Mouse (Mus musculus) ES-E14 (cell line): ENCODE measurements around the gene Lamc1. TPM values are rescaled to one million over a fixed set of nuclear protein-coding genes. Genes with fewer than 3 reads are reported as not detected.

Source experiments
- DNase-seq: peaks from one replicate; pipeline ENCODE4 v3.0.0-alpha.2; 2013; ENCODE audit warnings: low read depth, low spot score
- H3K27ac ChIP-seq: 2 replicates; pipeline ENCODE4 v1.5.1; 2012; ENCODE audit warnings: low read depth, mild to moderate bottlenecking, low read length, moderate library complexity, mixed read lengths; ENCODE audit not compliant: poor library complexity, insufficient read depth, severe bottlenecking
- H3K36me3 ChIP-seq: 2 replicates; pipeline ENCODE4 v1.6.1; 2012; ENCODE audit warnings: mild to moderate bottlenecking, low read length, moderate library complexity, mixed read lengths; ENCODE audit not compliant: control insufficient read depth, poor library complexity, insufficient read depth, severe bottlenecking
- H3K4me1 ChIP-seq, 2 experiments: fragments of 150-350 bp in 1 of 2; sonication (generic) in 1 of 2; 2 replicates each; pipeline ENCODE4 v1.6.1; 2012; ENCODE audit warnings: low read length in 2 of 2, mild to moderate bottlenecking in 1 of 2, mixed read lengths in 1 of 2; ENCODE audit not compliant: control insufficient read depth in 2 of 2, insufficient read depth in 2 of 2, poor library complexity in 1 of 2
- H3K4me3 ChIP-seq, 2 experiments: fragments of 150-350 bp in 1 of 2; sonication (generic) in 1 of 2; 2 replicates each; pipeline ENCODE4 v1.5.1; 2012; ENCODE audit warnings: low read length in 2 of 2, low read depth in 1 of 2, mild to moderate bottlenecking in 1 of 2, mixed read lengths in 1 of 2; ENCODE audit not compliant: insufficient read depth in 1 of 2, poor library complexity in 1 of 2, severe bottlenecking in 1 of 2
- H3K9ac ChIP-seq: 2 replicates; pipeline ENCODE4 v1.6.1; 2012; ENCODE audit warnings: low read depth, mild to moderate bottlenecking, low read length, mixed read lengths; ENCODE audit not compliant: poor library complexity, insufficient read depth, severe bottlenecking
- H3K9me3 ChIP-seq: fragments of 150-350 bp; sonication (generic); 2 replicates; pipeline ENCODE4 v1.6.1; 2012; ENCODE audit warnings: low read depth, mild to moderate bottlenecking, low read length; ENCODE audit not compliant: control insufficient read depth, insufficient read depth
- CHD2 ChIP-seq: IDR thresholded peaks from 2 replicates; pipeline ENCODE4 v1.6.1; 2014; ENCODE audit warnings: mild to moderate bottlenecking, low read depth, low read length, inconsistent platforms
- HCFC1 ChIP-seq: IDR thresholded peaks from 2 replicates; pipeline ENCODE4 v1.6.1; 2012; ENCODE audit warnings: low read length, inconsistent platforms, borderline replicate concordance; ENCODE audit not compliant: insufficient read depth
- MAFK ChIP-seq: IDR thresholded peaks from 2 replicates; pipeline ENCODE4 v1.6.1; 2014; ENCODE audit warnings: mild to moderate bottlenecking, low read depth, low read length, inconsistent platforms; ENCODE audit not compliant: insufficient read depth
- ZC3H11A ChIP-seq: IDR thresholded peaks from 2 replicates; pipeline ENCODE4 v1.6.1; 2012; ENCODE audit warnings: low read depth, mild to moderate bottlenecking, inconsistent platforms, low read length, borderline replicate concordance
- ZNF384 ChIP-seq: IDR thresholded peaks from 2 replicates; pipeline ENCODE4 v1.6.1; 2012; ENCODE audit warnings: low read depth, low read length, inconsistent platforms
- in situ Hi-C, 2 experiments: fragments of 600-800 bp; cut with MboI; formaldehyde crosslinking; loops; one replicate each; pipeline ENCODE4 v1.15.1; 2025; ENCODE audit warnings: low sequenced_read_pairs in 2 of 2, inconsistent platforms in 1 of 2; ENCODE audit not compliant: unreplicated experiment in 2 of 2
- total RNA-seq: library from RNA; depleted of rRNA; stranded (reverse); fragments of 300-350 nt; gene quantifications from 2 replicates; pipeline ENCODE4 v1.2.3, GENCODE M21; 2012

Lamc1 gene
- total RNA-seq, 1 experiment, result 313 TPM

- in situ Hi-C loops, result no loop called here
- DNase-seq, result no peak
- Histone ChIP-seq H3K9ac (no peak overlapping the region), H3K4me3 (no peak overlapping the region), H3K4me1 (peaks cover 18 to 20% of the 10 kb centered on the region in 2 experiments), H3K27ac (no peak overlapping the region; the same call in 1 of the 2 replicates), H3K36me3 (no peaks in the 10 kb centered on the region), H3K9me3 (no peaks in the 10 kb centered on the region)
- TF ChIP-seq MAFK (no peak), ZNF384 (no peak), CHD2 (no peak)
Observed at GRCm38 (mm10) chr1:153269681-153270080, 62.9 kb downstream of the Lamc1 start.

- DNase-seq, result no peak
- TF ChIP-seq ZNF384 (peak; percentile 44; the same call in 1 of the 2 replicates), ZC3H11A (no peak), MAFK (no peak), CHD2 (no peak)
- Histone ChIP-seq H3K9me3 (no peaks in the 10 kb centered on the region), H3K27ac (no peak overlapping the region), H3K36me3 (no peaks in the 10 kb centered on the region), H3K4me3 (no peak overlapping the region), H3K9ac (no peak overlapping the region), H3K4me1 (peaks cover 18 to 20% of the 10 kb centered on the region in 2 experiments)
- in situ Hi-C loops, result no loop called here
Observed at GRCm38 (mm10) chr1:153268806-153269309, 63.7 kb downstream of the Lamc1 start.

GRCm38 (mm10) chr1:153268306-153268705 lies 64.3 kb downstream of the Lamc1 start:
- Histone ChIP-seq H3K27ac (no peak overlapping the region), H3K4me1 (peaks cover 18% of the 10 kb centered on the region in 2 experiments), H3K9me3 (no peaks in the 10 kb centered on the region), H3K4me3 (no peak overlapping the region), H3K9ac (no peak overlapping the region), H3K36me3 (no peaks in the 10 kb centered on the region)
- no peak for DNase-seq
- in situ Hi-C loops, result no loop called here
- TF ChIP-seq ZNF384 (no peak), CHD2 (no peak), HCFC1 (no peak), MAFK (no peak), ZC3H11A (no peak)

- TF ChIP-seq HCFC1, result no peak
- TF ChIP-seq ZNF384, result no peak
- TF ChIP-seq CHD2, result no peak
- no peak for TF ChIP-seq MAFK
- no peak for TF ChIP-seq ZC3H11A
- H3K4me3 ChIP-seq, result no peak overlapping the region
- H3K27ac ChIP-seq, result no peak overlapping the region
- H3K4me1 ChIP-seq, result peaks cover 17 to 18% of the 10 kb centered on the region in 2 experiments
- H3K9me3 ChIP-seq, result no peaks in the 10 kb centered on the region
- DNase-seq, result no peak
- no peak overlapping the region for H3K9ac ChIP-seq
- H3K36me3 ChIP-seq, result no peaks in the 10 kb centered on the region
- in situ Hi-C loops, result no loop called here
Observed at GRCm38 (mm10) chr1:153267730-153268129, 64.9 kb downstream of the Lamc1 start.

GRCm38 (mm10) chr1:153266891-153267290 lies 65.7 kb downstream of the Lamc1 start:
- peaks cover 11 to 18% of the 10 kb centered on the region in 2 experiments for H3K4me1 ChIP-seq
- in situ Hi-C loops, result no loop called here
- no peak overlapping the region for H3K4me3 ChIP-seq
- no peak for DNase-seq
- no peak for TF ChIP-seq ZC3H11A
- peaks cover 3% of the 10 kb centered on the region; the same call in 1 of the 2 replicates for H3K36me3 ChIP-seq
- H3K27ac ChIP-seq, result no peak overlapping the region
- no peak overlapping the region for H3K9ac ChIP-seq
- no peaks in the 10 kb centered on the region for H3K9me3 ChIP-seq
